11 mouse cellular contexts compared by ENCODE assay signal in the genomic region with DNA sequence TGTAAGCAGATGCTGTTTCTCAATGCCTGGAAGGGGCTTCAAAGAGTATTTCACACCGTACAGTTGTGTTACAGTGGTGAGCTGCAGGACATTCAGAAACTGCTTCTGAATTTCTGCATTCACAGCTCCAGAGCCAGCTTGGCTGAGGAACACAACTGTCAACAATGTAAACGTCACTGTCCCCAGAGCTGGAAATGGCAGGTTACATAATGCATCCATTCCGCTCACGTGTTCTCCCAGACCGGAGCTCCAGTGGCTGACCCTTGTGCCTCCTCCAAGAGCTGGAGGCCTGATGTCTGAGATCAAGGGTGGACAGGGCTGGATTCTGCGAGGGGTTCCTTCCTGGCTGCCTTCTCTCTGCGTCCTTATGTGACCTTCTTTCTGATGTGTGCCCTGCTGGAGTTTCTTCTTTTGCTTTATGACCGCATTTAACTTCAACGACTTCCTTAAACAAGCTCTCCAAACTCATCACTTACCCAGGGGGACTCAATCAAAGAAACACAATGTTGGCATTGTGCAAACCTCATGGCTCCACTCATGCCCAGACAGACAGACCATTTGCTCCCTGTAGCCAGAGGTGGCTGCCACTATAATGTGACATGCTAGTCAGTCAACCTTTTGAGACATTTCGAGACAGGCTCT. TPM values are rescaled to one million over a fixed set of nuclear protein-coding genes. Genes with fewer than 3 reads are reported as not detected.
A peak's percentile ranks its signal among the peaks of the same experiment; 100 is the strongest.
DNase-seq lines count a peak whose midpoint lies in the region; ATAC-seq and TF ChIP-seq lines count a peak whose summit lies in the region.
"Had no signal": no experiment of that assay in that cellular context is flagged by ENCODE, and none has a peak within 500 bp of the region (broad histone marks: within the 10 kb centered on the region; RNA-seq: fewer than 3 reads in every experiment).

No protein-coding gene starts in this region.

- H3K27me3 ChIP-seq in liver, embryonic 15.5 days, result no peaks in the 10 kb centered on the region
- no peaks in the 10 kb centered on the region for H3K27me3 ChIP-seq in small intestine, adult 2 months (ENCODE audit: control insufficient read depth, insufficient read depth, low read length)
- H3K27me3 ChIP-seq: embryonic facial prominence, embryonic 13.5 days; liver, embryonic 13.5 days; Patski had no signal

- 0 out of 2 replicates have a peak, but pooled peaks have one; percentile 8 for ATAC-seq in liver, embryonic 15.5 days (ENCODE audit: insufficient read depth)
- ATAC-seq: hindbrain, embryonic 16.5 days; Patski had no signal

- no peaks in the 10 kb centered on the region for H3K36me3 ChIP-seq in liver, embryonic 15.5 days (replicated peaks)
- H3K36me3 ChIP-seq in small intestine, adult 2 months (ENCODE audit: control insufficient read depth, insufficient read depth, low read length), result no peaks in the 10 kb centered on the region
- H3K36me3 ChIP-seq: embryonic facial prominence, embryonic 13.5 days; liver, embryonic 13.5 days had no signal

- intact Hi-C loops in left cerebral cortex, postnatal 25 days (cut with DNase I), result loop anchor here (2.0 kb wide), 1 partner anchor 19 kb away; no protein-coding TSS in a partner anchor

- no peaks in the 10 kb centered on the region for H3K9me3 ChIP-seq in liver, embryonic 15.5 days (replicated peaks)
- H3K9me3 ChIP-seq: embryonic facial prominence, embryonic 13.5 days; liver, embryonic 13.5 days had no signal

- TF ChIP-seq POLR2A in small intestine, adult 2 months (IDR thresholded peaks at IDR 0.05; ENCODE audit: low read depth, low read length), result no peak

- no peak overlapping the region for H3K4me2 ChIP-seq in liver, embryonic 15.5 days
- H3K4me2 ChIP-seq: embryonic facial prominence, embryonic 13.5 days; liver, embryonic 13.5 days had no signal

- DNase-seq in left cerebral cortex, postnatal 25 days (ENCODE audit: low spot score in 2 of 2), result peak; percentile 42 to 47
- DNase-seq in left cerebral cortex, adult 11 months (ENCODE audit: low spot score), result no peak
- DNase-seq in gastrocnemius, postnatal 25 days, result peak; percentile 81
- DNase-seq in B cell, adult 2 months, result no peak
- no peak for DNase-seq in right cerebral cortex, postnatal 25 days
- DNase-seq: liver, embryonic 13.5 days had no signal

- H3K4me1 ChIP-seq in liver, embryonic 15.5 days (replicated peaks), result peaks cover 46% of the 10 kb centered on the region
- peaks cover 25% of the 10 kb centered on the region for H3K4me1 ChIP-seq in small intestine, adult 2 months (ENCODE audit: control insufficient read depth, insufficient read depth, insufficient read length, low read length)

- no peak overlapping the region for H3K9ac ChIP-seq in liver, embryonic 15.5 days
- H3K9ac ChIP-seq: embryonic facial prominence, embryonic 13.5 days; liver, embryonic 13.5 days had no signal

- no peak overlapping the region for H3K4me3 ChIP-seq in liver, embryonic 15.5 days (replicated peaks)
- no peak overlapping the region for H3K4me3 ChIP-seq in small intestine, adult 2 months (ENCODE audit: low read depth, low read length)
- H3K4me3 ChIP-seq: embryonic facial prominence, embryonic 13.5 days; liver, embryonic 13.5 days had no signal

- H3K27ac ChIP-seq in liver, embryonic 15.5 days (replicated peaks), result no peak overlapping the region
- peak overlapping the region; percentile 90 for H3K27ac ChIP-seq in small intestine, adult 2 months (ENCODE audit: insufficient read depth, low read depth, low read length)
- H3K27ac ChIP-seq: embryonic facial prominence, embryonic 13.5 days; liver, embryonic 13.5 days had no signal

- TF ChIP-seq CTCF in small intestine, adult 2 months (IDR thresholded peaks at IDR 0.05; ENCODE audit: extremely low read depth, insufficient read length, insufficient replicate concordance, low read depth, low read length), result no peak

- WGBS in liver, embryonic 15.5 days (ENCODE audit: insufficient replicate concordance), result 31% methylated on average over 10 of the region's 10 CpGs
- WGBS in small intestine, adult 2 months, result 11% methylated on average over 10 of the region's 10 CpGs

RNA-seq across cellular contexts. Expression of a gene that starts 18.2 kb away (rescaled TPM):
- 10 to 100 TPM; 29.2 to 36.0 TPM for total RNA-seq in left cerebral cortex, postnatal 25 days (2021)
- 10 to 100 TPM; 10.4 TPM for total RNA-seq in gastrocnemius, postnatal 25 days (2021)
- 10.6 and 11.6 TPM in 2 replicates for polyA plus RNA-seq in liver, embryonic 15.5 days (2015; fragmentation: Nextera tagmentation; extraction: Ambion mirVana)
- polyA plus RNA-seq in small intestine, adult 2 months (2012; rRNA removed), result 4.5 and 5.3 TPM in 2 replicates

RNA-seq across cellular contexts. Expression of a gene that starts 54.4 kb away (rescaled TPM):
- 10 to 100 TPM; 59.6 to 65.5 TPM for total RNA-seq in left cerebral cortex, postnatal 25 days (2021)
- 10 to 100 TPM; 36.2 to 38.1 TPM for total RNA-seq in gastrocnemius, postnatal 25 days (2021)
- polyA plus RNA-seq in liver, embryonic 15.5 days (2015; fragmentation: Nextera tagmentation; extraction: Ambion mirVana), result 6.6 and 6.8 TPM in 2 replicates
- 14.5 and 19.7 TPM in 2 replicates for polyA plus RNA-seq in small intestine, adult 2 months (2012; rRNA removed)

Comparison
In these comparisons a context has a peak if more than half of its experiments do, and no peak if none do; other contexts are left out.
1. DNase-seq: peak in left cerebral cortex, postnatal 25 days (2 of 2) and gastrocnemius, postnatal 25 days (single experiment); none in left cerebral cortex, adult 11 months (single experiment), B cell, adult 2 months (0 of 2) and right cerebral cortex, postnatal 25 days (single experiment).